18 mouse cellular contexts compared by ENCODE assay signal in genomic region chr2:166885619-166886018, GRCm38 (mm10). TPM values are rescaled to one million over a fixed set of nuclear protein-coding genes. Genes with fewer than 3 reads are reported as not detected.
DNase-seq lines count a peak whose midpoint lies in the region; ATAC-seq lines count a peak whose summit lies in the region.
"Had no signal": no experiment of that assay in that cellular context is flagged by ENCODE, and none has a peak within 500 bp of the region (broad histone marks: within the 10 kb centered on the region; RNA-seq: fewer than 3 reads in every experiment).

No protein-coding gene starts in this region.

- peaks cover 29% of the 10 kb centered on the region for H3K36me3 ChIP-seq in limb, embryonic 12.5 days
- H3K36me3 ChIP-seq in limb, embryonic 10.5 days: peaks cover 22% of the 10 kb centered on the region
- peaks cover 3% of the 10 kb centered on the region; the same call in 1 of the 2 replicates for H3K36me3 ChIP-seq in intestine, embryonic 16.5 days (ENCODE audit: control insufficient read depth, insufficient read depth, low read length)
- H3K36me3 ChIP-seq in hindbrain, embryonic 16.5 days (ENCODE audit: control insufficient read depth, insufficient read depth, low read length): peaks cover 17% of the 10 kb centered on the region

- no peaks in the 10 kb centered on the region for H3K27me3 ChIP-seq in limb, embryonic 12.5 days
- H3K27me3 ChIP-seq in limb, embryonic 10.5 days (ENCODE audit: low read depth, poor library complexity, severe bottlenecking): no peaks in the 10 kb centered on the region
- no peaks in the 10 kb centered on the region for H3K27me3 ChIP-seq in intestine, embryonic 16.5 days (replicated peaks; ENCODE audit: control insufficient read depth, insufficient read depth, low read length)
- H3K27me3 ChIP-seq in hindbrain, embryonic 16.5 days (replicated peaks; ENCODE audit: control insufficient read depth, insufficient read depth, low read length): no peaks in the 10 kb centered on the region
- H3K27me3 ChIP-seq: forebrain, embryonic 13.5 days; hindbrain, embryonic 13.5 days; Patski had no signal

- no peak overlapping the region for H3K4me2 ChIP-seq in limb, embryonic 12.5 days
- no peak overlapping the region for H3K4me2 ChIP-seq in intestine, embryonic 16.5 days (ENCODE audit: low read depth, low read length)
- H3K4me2 ChIP-seq in hindbrain, embryonic 16.5 days (ENCODE audit: low read length): no peak overlapping the region
- H3K4me2 ChIP-seq: forebrain, embryonic 13.5 days; heart, embryonic 11.5 days; hindbrain, embryonic 13.5 days had no signal

- H3K27ac ChIP-seq in limb, embryonic 12.5 days: 0 out of 2 replicates have a peak overlapping the region, but pooled peaks have one; percentile 17
- H3K27ac ChIP-seq in limb, embryonic 10.5 days: no peak overlapping the region
- no peak overlapping the region for H3K27ac ChIP-seq in intestine, embryonic 16.5 days (ENCODE audit: low read length)
- H3K27ac ChIP-seq in hindbrain, embryonic 16.5 days (ENCODE audit: low read depth, low read length): no peak overlapping the region
- H3K27ac ChIP-seq: forebrain, embryonic 10.5 days; forebrain, embryonic 13.5 days; hindbrain, embryonic 13.5 days; hindbrain, postnatal 0 days had no signal

- no peak for ATAC-seq in limb, embryonic 12.5 days (ENCODE audit: insufficient number of reproducible peaks, insufficient read depth, low FRiP score, low TSS enrichment, low read depth)
- peak; percentile 30; the same call in 1 of the 2 replicates for ATAC-seq in common myeloid progenitor, adult 5-6 weeks (replicated peaks; ENCODE audit: low read depth, poor library complexity, severe bottlenecking)
- peak; percentile 68 for ATAC-seq in megakaryocyte progenitor cell, adult 5-6 weeks (replicated peaks; ENCODE audit: poor library complexity)
- ATAC-seq in intestine, embryonic 16.5 days: no peak
- no peak for ATAC-seq in hindbrain, embryonic 16.5 days
- ATAC-seq: CD4-positive, CD25-positive, alpha-beta regulatory T cell, adult 4 months; forebrain, embryonic 13.5 days; forebrain, embryonic 16.5 days; hindbrain, postnatal 0 days; inflammation-experienced regulatory T-cells, adult 6 months; Patski had no signal

- H3K9ac ChIP-seq in limb, embryonic 12.5 days (replicated peaks): no peak overlapping the region; the same call in 1 of the 2 replicates
- H3K9ac ChIP-seq in intestine, embryonic 16.5 days (ENCODE audit: low read depth, low read length): no peak overlapping the region
- no peak overlapping the region for H3K9ac ChIP-seq in hindbrain, embryonic 16.5 days (ENCODE audit: low read depth, low read length)
- H3K9ac ChIP-seq: forebrain, embryonic 13.5 days; hindbrain, embryonic 13.5 days had no signal

- H3K4me1 ChIP-seq in limb, embryonic 12.5 days (replicated peaks): no peaks in the 10 kb centered on the region
- H3K4me1 ChIP-seq in limb, embryonic 10.5 days: no peaks in the 10 kb centered on the region
- H3K4me1 ChIP-seq in intestine, embryonic 16.5 days (ENCODE audit: control insufficient read depth, insufficient read depth, low read length): no peaks in the 10 kb centered on the region
- H3K4me1 ChIP-seq in hindbrain, embryonic 16.5 days (ENCODE audit: control insufficient read depth, insufficient read depth, low read depth, low read length): no peaks in the 10 kb centered on the region
- H3K4me1 ChIP-seq: hindbrain, embryonic 13.5 days had no signal

- no peak for DNase-seq in limb, embryonic 10.5 days (ENCODE audit: low spot score)
- peak; percentile 34 for DNase-seq in 416B (ENCODE audit: low read depth)
- no peak for DNase-seq in thymus, postnatal 0 days (ENCODE audit: low spot score)
- DNase-seq: gastrocnemius, postnatal 36 days had no signal

- H3K9me3 ChIP-seq in limb, embryonic 12.5 days: no peaks in the 10 kb centered on the region
- no peaks in the 10 kb centered on the region for H3K9me3 ChIP-seq in limb, embryonic 10.5 days (replicated peaks)
- no peaks in the 10 kb centered on the region for H3K9me3 ChIP-seq in intestine, embryonic 16.5 days (ENCODE audit: control insufficient read depth, low read length)
- no peaks in the 10 kb centered on the region for H3K9me3 ChIP-seq in hindbrain, embryonic 16.5 days (ENCODE audit: control insufficient read depth, low read length)
- H3K9me3 ChIP-seq: forebrain, embryonic 10.5 days; forebrain, embryonic 13.5 days; hindbrain, embryonic 13.5 days had no signal

- WGBS in limb, embryonic 12.5 days: 64% methylated on average over 10 of the region's 10 CpGs
- 72% methylated on average over 10 of the region's 10 CpGs for WGBS in limb, embryonic 10.5 days
- WGBS in intestine, embryonic 16.5 days: 70% methylated on average over 10 of the region's 10 CpGs
- 73% methylated on average over 10 of the region's 10 CpGs for WGBS in hindbrain, embryonic 16.5 days

- no peak overlapping the region for H3K4me3 ChIP-seq in limb, embryonic 12.5 days (replicated peaks)
- no peak overlapping the region for H3K4me3 ChIP-seq in limb, embryonic 10.5 days
- H3K4me3 ChIP-seq in intestine, embryonic 16.5 days (ENCODE audit: low read length): no peak overlapping the region
- H3K4me3 ChIP-seq in hindbrain, embryonic 16.5 days (ENCODE audit: low read length): no peak overlapping the region
- H3K4me3 ChIP-seq: forebrain, embryonic 10.5 days; forebrain, embryonic 13.5 days; hindbrain, embryonic 13.5 days had no signal

RNA-seq across cellular contexts. Expression of gene Cse1l, which starts 20.2 kb away (rescaled TPM):
- polyA plus RNA-seq in limb, embryonic 12.5 days (2016; fragmentation: Nextera tagmentation; extraction: Ambion mirVana): 169 and 172 TPM in 2 replicates
- 211 and 223 TPM in 2 replicates for polyA plus RNA-seq in limb, embryonic 10.5 days (2016; fragmentation: Nextera tagmentation; extraction: Ambion mirVana)
- 141 and 172 TPM in 2 replicates for total RNA-seq in common myeloid progenitor, adult 5-6 weeks (2017)
- 158 and 185 TPM in 2 replicates for total RNA-seq in megakaryocyte progenitor cell, adult 5-6 weeks (2015)
- total RNA-seq in megakaryocyte progenitor cell, adult 5-6 weeks (2017): 116 and 151 TPM in 2 replicates
- polyA plus RNA-seq in intestine, embryonic 16.5 days (2015; fragmentation: Nextera tagmentation; extraction: Ambion mirVana): 80.7 and 85.5 TPM in 2 replicates
- 76.2 and 85.0 TPM in 2 replicates for polyA plus RNA-seq in thymus, postnatal 0 days (2015; fragmentation: Nextera tagmentation; extraction: Ambion mirVana)
- polyA plus RNA-seq in hindbrain, embryonic 16.5 days (2015; fragmentation: Nextera tagmentation; extraction: Ambion mirVana): 90.8 and 97.4 TPM in 2 replicates

Comparison
In these comparisons a context has a peak if more than half of its experiments do, and no peak if none do; other contexts are left out.
1. ATAC-seq: peak in common myeloid progenitor, adult 5-6 weeks (single experiment) and megakaryocyte progenitor cell, adult 5-6 weeks (single experiment); none in limb, embryonic 12.5 days (single experiment), intestine, embryonic 16.5 days (single experiment) and hindbrain, embryonic 16.5 days (single experiment).